Mouse (Mus musculus): ENCODE measurements at regions not wholly inside any gene's neighbourhood (a gene's known extent, or its start where the extent isn't known, plus 50 kb on each side); places are given as distances from the start of the nearest gene placed in this dataset.
A peak's percentile ranks its signal among the peaks of the same experiment; 100 is the strongest.

DNA sequence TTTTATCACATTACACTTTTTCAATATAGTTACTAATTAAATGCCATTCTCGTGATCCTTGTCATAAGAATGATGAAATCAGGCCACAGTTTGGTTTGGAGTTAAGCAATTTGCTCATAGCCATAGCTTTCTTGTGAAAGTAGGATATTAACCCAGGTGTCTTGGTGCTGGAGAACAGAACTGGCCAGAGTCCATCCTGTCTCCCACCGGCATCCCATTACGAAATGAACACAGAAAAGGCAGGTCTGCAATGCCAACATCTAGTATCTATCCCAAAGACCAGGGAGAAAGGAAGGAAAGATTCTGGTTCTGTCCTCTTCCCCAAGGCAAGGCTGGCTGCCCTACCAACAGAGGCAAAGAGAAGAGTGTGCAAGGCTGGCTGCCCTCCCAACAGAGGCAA, 61.6 kb upstream of the Avpr1a start:
- DNase-seq = peak; percentile 26
- no peak overlapping the region for H3K27ac ChIP-seq (ENCODE audit: insufficient read depth, low read depth, low read length)
- 58% methylated on average over 3 of the region's 3 CpGs for WGBS
- no peaks in the 10 kb centered on the region for H3K27me3 ChIP-seq (replicated peaks; ENCODE audit: control insufficient read depth, insufficient read depth, low read length)
- H3K36me3 ChIP-seq (ENCODE audit: control insufficient read depth, insufficient read depth, low read length) = no peaks in the 10 kb centered on the region
- no peak overlapping the region for H3K4me3 ChIP-seq (ENCODE audit: insufficient read depth, low read depth, low read length)
- TF ChIP-seq POLR2A (IDR thresholded peaks at IDR 0.05; ENCODE audit: low read depth, low read length) = no peak
- no peak for TF ChIP-seq CTCF (conservative IDR thresholded peaks at IDR 0.05; ENCODE audit: insufficient read depth, insufficient read length, low read depth, low read length)
- H3K4me1 ChIP-seq (ENCODE audit: control insufficient read depth, insufficient read depth, low read length) = 0 out of 2 replicates have a peak, but pooled peaks cover 3% of the 10 kb centered on the region

GRCm38 (mm10) chr10:122379661-122380344, 68.5 kb upstream of the Avpr1a start:
- 0 out of 2 replicates have a peak overlapping the region, but pooled peaks have one; percentile 31 for H3K27ac ChIP-seq (ENCODE audit: insufficient read depth, low read depth, low read length)
- TF ChIP-seq POLR2A (IDR thresholded peaks at IDR 0.05; ENCODE audit: low read depth, low read length) (no peak), CTCF (conservative IDR thresholded peaks at IDR 0.05; ENCODE audit: insufficient read depth, insufficient read length, low read depth, low read length) (no peak)
- H3K4me3 ChIP-seq (ENCODE audit: insufficient read depth, low read depth, low read length) = no peak overlapping the region
- H3K4me1 ChIP-seq (ENCODE audit: control insufficient read depth, insufficient read depth, low read length) = no peaks in the 10 kb centered on the region
- H3K27me3 ChIP-seq (replicated peaks; ENCODE audit: control insufficient read depth, insufficient read depth, low read length) = no peaks in the 10 kb centered on the region
- 64% methylated on average over 3 of the region's 3 CpGs for WGBS
- no peaks in the 10 kb centered on the region for H3K36me3 ChIP-seq (ENCODE audit: control insufficient read depth, insufficient read depth, low read length)
- peak; percentile 33 for DNase-seq

DNA sequence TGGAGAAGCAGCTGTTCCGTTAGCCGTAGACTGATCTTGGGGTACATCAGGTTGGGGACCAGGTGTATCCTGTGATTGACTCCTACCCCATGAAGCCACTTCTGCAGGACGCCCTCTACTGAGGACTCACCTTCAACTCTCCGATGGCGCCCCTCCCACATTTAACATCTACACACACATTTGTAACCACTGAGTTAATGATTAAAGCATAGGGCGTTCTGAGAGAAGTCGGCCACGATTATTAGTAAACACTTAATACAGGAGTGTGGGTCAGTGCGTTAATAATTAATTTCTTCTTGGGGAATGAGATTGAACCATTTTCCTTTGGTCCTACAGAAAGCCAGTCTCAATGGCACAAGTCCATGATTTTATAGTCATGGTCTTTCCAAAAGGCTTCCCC, 105.0 kb upstream of the Avpr1a start:
- H3K27me3 ChIP-seq (replicated peaks; ENCODE audit: control insufficient read depth, insufficient read depth, low read length) = no peaks in the 10 kb centered on the region
- 46% methylated on average over 9 of the region's 9 CpGs for WGBS
- DNase-seq = peak; percentile 87
- no peak overlapping the region for H3K4me3 ChIP-seq (ENCODE audit: insufficient read depth, low read depth, low read length)
- H3K36me3 ChIP-seq (ENCODE audit: control insufficient read depth, insufficient read depth, low read length) = no peaks in the 10 kb centered on the region
- H3K4me1 ChIP-seq (ENCODE audit: control insufficient read depth, insufficient read depth, low read length) = peaks cover 2% of the 10 kb centered on the region; the same call in 1 of the 2 replicates
- no peak overlapping the region for H3K27ac ChIP-seq (ENCODE audit: insufficient read depth, low read depth, low read length)
- no peak for TF ChIP-seq POLR2A (IDR thresholded peaks at IDR 0.05; ENCODE audit: low read depth, low read length)

DNA sequence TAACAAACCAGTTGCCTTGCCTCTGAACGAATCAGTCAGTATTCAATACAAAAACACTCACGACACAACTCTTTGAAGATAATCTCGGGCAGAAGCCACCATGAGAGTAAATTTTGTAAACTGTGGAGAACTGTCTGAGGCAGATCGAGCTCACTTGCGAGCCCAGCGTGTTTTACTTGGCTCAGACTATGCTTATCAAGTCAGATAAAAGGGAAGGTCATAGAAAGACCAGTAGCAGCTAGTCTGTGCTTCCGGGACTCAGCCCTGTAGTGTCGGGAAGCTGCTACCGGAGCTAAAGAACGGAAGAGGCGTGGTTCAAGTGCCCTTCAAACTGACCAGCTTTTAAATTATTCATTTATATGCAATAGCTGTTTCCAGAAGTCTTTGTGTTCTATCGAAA, 105.9 kb upstream of the Avpr1a start:
- H3K4me3 ChIP-seq (ENCODE audit: insufficient read depth, low read depth, low read length) = no peak overlapping the region
- H3K27ac ChIP-seq (ENCODE audit: insufficient read depth, low read depth, low read length) = no peak overlapping the region
- TF ChIP-seq POLR2A (IDR thresholded peaks at IDR 0.05; ENCODE audit: low read depth, low read length) (no peak), CTCF (conservative IDR thresholded peaks at IDR 0.05; ENCODE audit: insufficient read depth, insufficient read length, low read depth, low read length) (no peak)
- WGBS = 73% methylated on average over 12 of the region's 12 CpGs
- H3K4me1 ChIP-seq (ENCODE audit: control insufficient read depth, insufficient read depth, low read length) = peaks cover 2% of the 10 kb centered on the region; the same call in 1 of the 2 replicates
- H3K27me3 ChIP-seq (replicated peaks; ENCODE audit: control insufficient read depth, insufficient read depth, low read length) = no peaks in the 10 kb centered on the region
- DNase-seq = peak; percentile 13
- no peaks in the 10 kb centered on the region for H3K36me3 ChIP-seq (ENCODE audit: control insufficient read depth, insufficient read depth, low read length)

DNA sequence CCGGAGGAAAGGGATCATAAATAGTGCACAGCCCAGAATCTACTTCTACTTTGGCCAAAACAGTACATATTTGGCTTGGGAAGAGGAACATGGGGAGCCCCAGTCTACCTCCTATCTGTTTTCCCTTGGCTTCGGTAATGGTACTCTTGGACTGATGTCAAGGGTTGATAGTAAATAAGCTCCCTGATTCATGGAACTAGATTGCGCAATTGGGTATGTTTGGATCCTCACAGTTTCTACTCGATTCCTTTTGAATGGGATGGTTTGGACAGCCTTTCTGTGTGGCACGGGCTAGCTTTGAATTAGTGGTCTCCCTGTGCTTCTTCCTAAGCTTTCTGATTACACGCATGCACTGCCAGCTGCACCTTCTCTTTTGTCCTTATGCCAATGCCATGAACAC, 121.4 kb upstream of the Avpr1a start:
- Histone ChIP-seq H3K36me3 (ENCODE audit: control insufficient read depth, insufficient read depth, low read length) (no peaks in the 10 kb centered on the region), H3K27me3 (replicated peaks; ENCODE audit: control insufficient read depth, insufficient read depth, low read length) (no peaks in the 10 kb centered on the region), H3K4me1 (ENCODE audit: control insufficient read depth, insufficient read depth, low read length) (no peaks in the 10 kb centered on the region), H3K27ac (ENCODE audit: insufficient read depth, low read depth, low read length) (no peak overlapping the region), H3K4me3 (ENCODE audit: insufficient read depth, low read depth, low read length) (no peak overlapping the region)
- DNase-seq = peak; percentile 34
- WGBS = 81% methylated on average over 6 of the region's 6 CpGs
- TF ChIP-seq CTCF (conservative IDR thresholded peaks at IDR 0.05; ENCODE audit: insufficient read depth, insufficient read length, low read depth, low read length) (no peak), POLR2A (IDR thresholded peaks at IDR 0.05; ENCODE audit: low read depth, low read length) (no peak)

GRCm38 (mm10) chr10:122318886-122319285, 129.4 kb upstream of the Avpr1a start:
- Histone ChIP-seq H3K4me1 (ENCODE audit: control insufficient read depth, insufficient read depth, low read length) (no peaks in the 10 kb centered on the region), H3K27me3 (replicated peaks; ENCODE audit: control insufficient read depth, insufficient read depth, low read length) (no peaks in the 10 kb centered on the region; the same call in 1 of the 2 replicates), H3K36me3 (ENCODE audit: control insufficient read depth, insufficient read depth, low read length) (no peaks in the 10 kb centered on the region), H3K4me3 (ENCODE audit: insufficient read depth, low read depth, low read length) (no peak overlapping the region), H3K27ac (ENCODE audit: insufficient read depth, low read depth, low read length) (no peak overlapping the region)
- TF ChIP-seq POLR2A (IDR thresholded peaks at IDR 0.05; ENCODE audit: low read depth, low read length) (no peak), CTCF (conservative IDR thresholded peaks at IDR 0.05; ENCODE audit: insufficient read depth, insufficient read length, low read depth, low read length) (no peak)
- peak; percentile 31 for DNase-seq
- WGBS = 60% methylated on average over 4 of the region's 4 CpGs

- no peak for DNase-seq
- H3K27ac ChIP-seq (ENCODE audit: insufficient read depth, low read depth, low read length) = no peak overlapping the region
Measured at GRCm38 (mm10) chr10:122310646-122311193, 137.6 kb upstream of the Avpr1a start.

More at GRCm38 (mm10) chr10:122310646-122311193, 137.6 kb upstream of the Avpr1a start:
- 66% methylated on average over 3 of the region's 3 CpGs for WGBS
- TF ChIP-seq POLR2A (IDR thresholded peaks at IDR 0.05; ENCODE audit: low read depth, low read length) (no peak), CTCF (conservative IDR thresholded peaks at IDR 0.05; ENCODE audit: insufficient read depth, insufficient read length, low read depth, low read length) (no peak)
- H3K36me3 ChIP-seq (ENCODE audit: control insufficient read depth, insufficient read depth, low read length) = no peaks in the 10 kb centered on the region
- no peaks in the 10 kb centered on the region for H3K27me3 ChIP-seq (replicated peaks; ENCODE audit: control insufficient read depth, insufficient read depth, low read length)
- H3K4me1 ChIP-seq (ENCODE audit: control insufficient read depth, insufficient read depth, low read length) = no peaks in the 10 kb centered on the region
- no peak overlapping the region for H3K4me3 ChIP-seq (ENCODE audit: insufficient read depth, low read depth, low read length)

Data from kidney, adult 2 months (tissue).